Mouse (Mus musculus): ENCODE measurements around the gene Yeats2. TPM values are rescaled to one million over a fixed set of nuclear protein-coding genes. Genes with fewer than 3 reads are reported as not detected.

The Yeats2 gene
- polyA plus RNA-seq, 1 experiment from 2014 or later = 19.6 TPM

DNA sequence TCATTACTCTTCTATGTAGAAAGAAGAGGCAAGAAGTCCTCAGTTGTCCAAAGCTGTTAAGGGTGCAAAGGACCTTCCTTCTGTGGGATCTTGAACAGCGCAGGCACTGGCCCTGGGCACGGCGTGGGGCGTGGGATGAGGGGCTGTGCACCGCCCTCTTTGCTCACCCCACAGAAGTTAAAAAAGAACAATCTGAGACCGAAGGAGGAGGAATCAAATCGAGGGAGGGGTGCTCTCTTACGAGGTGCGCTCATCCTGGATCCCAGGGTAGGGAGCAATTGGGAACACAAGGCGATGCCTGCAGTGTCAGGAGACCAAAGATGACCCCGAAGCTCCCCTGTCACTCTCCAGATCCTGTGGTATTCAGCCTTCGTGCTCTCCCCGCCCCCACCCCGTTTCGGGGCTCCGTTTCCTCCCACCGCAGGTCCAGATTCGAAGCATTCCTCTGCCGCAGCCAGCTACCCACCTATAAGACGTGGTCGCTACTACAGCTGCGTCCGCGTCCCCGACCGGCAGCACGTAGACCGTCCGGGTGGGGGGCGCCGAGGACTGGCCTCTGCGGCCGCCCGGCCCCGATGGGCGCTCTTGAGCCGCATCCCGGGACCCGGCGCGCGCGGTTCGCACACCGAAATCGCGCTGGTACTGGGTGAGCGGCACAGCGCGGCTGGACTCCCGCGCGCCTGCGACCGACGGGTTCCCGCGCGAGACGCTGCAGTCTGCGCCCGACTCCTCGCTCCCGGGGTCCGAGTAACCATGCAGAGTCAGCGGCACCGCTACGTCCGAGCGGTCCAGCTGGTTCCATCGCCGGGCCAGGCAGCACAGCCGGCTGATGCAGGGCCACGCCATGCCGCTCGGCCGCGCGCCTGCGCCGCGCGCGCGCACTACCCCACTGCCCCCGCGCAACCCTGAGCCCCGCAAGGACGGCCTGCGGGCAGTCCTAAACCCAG lies 99.9 kb downstream of the Yeats2 start, which contains the start of gene Map6d1:
TSS of gene Map6d1 (minus strand) at position 891 of the 947 bp plus-strand sequence.
- H3K36me3 ChIP-seq = peaks cover 10% of the 10 kb centered on the region; the same call in 1 of the 2 replicates
- peak; percentile 47; the same call in 1 of the 2 replicates for ATAC-seq (ENCODE audit: extremely low read depth, insufficient number of reproducible peaks, low FRiP score, low TSS enrichment)
- H3K4me2 ChIP-seq = peak within 1 kb of the TSS; percentile 89
- H3K27me3 ChIP-seq (replicated peaks) = peaks cover 26% of the 10 kb centered on the region; the same call in 1 of the 2 replicates
- H3K27ac ChIP-seq (replicated peaks) = no peak within 1 kb of the TSS
- H3K9ac ChIP-seq = peak within 1 kb of the TSS; percentile 83
- 1% methylated on average over 90 of the region's 90 CpGs for WGBS
- peak within 1 kb of the TSS; percentile 82 for H3K4me3 ChIP-seq
- H3K4me1 ChIP-seq = peaks cover 9% of the 10 kb centered on the region
- H3K9me3 ChIP-seq = no peaks in the 10 kb centered on the region

DNA sequence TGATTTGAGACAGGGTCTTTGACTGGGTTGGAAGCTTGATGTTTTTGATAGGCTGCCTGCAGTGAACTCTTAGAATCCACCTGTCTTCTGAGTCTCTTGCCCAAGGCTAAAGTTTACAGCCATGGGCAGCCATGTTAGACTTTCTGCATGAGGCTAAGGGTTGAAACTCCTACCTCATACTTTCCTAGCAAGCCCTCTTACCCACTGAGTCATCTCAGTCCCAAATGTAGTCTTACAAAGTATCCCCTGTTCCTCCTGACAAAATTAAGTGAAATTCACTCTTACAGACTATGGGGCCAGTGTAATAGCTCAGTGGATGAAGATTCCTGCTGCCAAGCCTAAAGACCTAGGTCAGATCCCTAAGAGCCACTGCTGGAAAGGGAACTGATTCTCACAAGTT lies 106.2 kb downstream of the Yeats2 start:
- Histone ChIP-seq H3K4me2 (no peak overlapping the region), H3K9me3 (no peaks in the 10 kb centered on the region), H3K9ac (no peak overlapping the region), H3K4me1 (no peaks in the 10 kb centered on the region), H3K27me3 (replicated peaks) (peaks cover 3% of the 10 kb centered on the region; the same call in 1 of the 2 replicates), H3K27ac (replicated peaks) (no peak overlapping the region), H3K36me3 (no peaks in the 10 kb centered on the region), H3K4me3 (no peak overlapping the region)
- ATAC-seq (ENCODE audit: extremely low read depth, insufficient number of reproducible peaks, low FRiP score, low TSS enrichment) = no peak

DNA sequence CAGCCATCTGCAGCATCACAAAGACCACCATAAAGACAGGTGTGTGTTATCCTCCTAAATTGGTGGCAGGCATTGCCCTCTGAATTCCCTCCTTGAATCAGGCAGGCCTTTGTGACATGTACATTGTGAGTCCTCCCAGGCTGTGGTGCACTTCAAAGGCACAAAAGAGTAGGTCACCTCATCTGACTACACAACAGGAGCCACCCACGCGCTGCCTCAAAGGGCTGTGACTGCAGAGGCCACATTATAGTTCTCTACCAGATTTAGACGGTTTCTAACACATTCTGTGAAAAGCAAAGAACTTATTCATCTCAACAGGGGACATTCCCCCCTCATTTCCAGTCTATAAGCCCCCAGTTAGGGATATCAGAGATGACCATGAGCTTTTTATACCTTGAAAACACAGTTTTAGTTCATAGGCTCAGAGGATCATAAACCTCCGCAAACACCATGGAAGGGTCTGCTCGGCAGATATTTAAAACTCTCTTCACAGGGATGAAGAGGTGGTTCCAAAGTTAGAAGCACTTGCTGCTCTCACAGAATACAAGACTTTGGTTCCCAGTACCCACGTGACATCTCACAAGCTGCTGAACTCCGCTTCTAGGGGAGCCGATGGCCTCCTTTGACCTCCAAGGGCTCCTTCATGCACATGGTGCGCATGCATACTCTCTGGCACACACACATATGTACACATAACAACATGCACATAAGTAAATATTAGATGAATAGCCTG lies 107.7 kb downstream of the Yeats2 start:
- Histone ChIP-seq H3K9me3 (no peaks in the 10 kb centered on the region), H3K4me2 (no peak overlapping the region), H3K9ac (no peak overlapping the region), H3K4me3 (no peak overlapping the region), H3K4me1 (no peaks in the 10 kb centered on the region), H3K36me3 (no peaks in the 10 kb centered on the region), H3K27me3 (replicated peaks) (no peaks in the 10 kb centered on the region), H3K27ac (replicated peaks) (no peak overlapping the region)
- no peak for ATAC-seq (ENCODE audit: extremely low read depth, insufficient number of reproducible peaks, low FRiP score, low TSS enrichment)
- WGBS = 73% methylated on average over 9 of the region's 9 CpGs

DNA sequence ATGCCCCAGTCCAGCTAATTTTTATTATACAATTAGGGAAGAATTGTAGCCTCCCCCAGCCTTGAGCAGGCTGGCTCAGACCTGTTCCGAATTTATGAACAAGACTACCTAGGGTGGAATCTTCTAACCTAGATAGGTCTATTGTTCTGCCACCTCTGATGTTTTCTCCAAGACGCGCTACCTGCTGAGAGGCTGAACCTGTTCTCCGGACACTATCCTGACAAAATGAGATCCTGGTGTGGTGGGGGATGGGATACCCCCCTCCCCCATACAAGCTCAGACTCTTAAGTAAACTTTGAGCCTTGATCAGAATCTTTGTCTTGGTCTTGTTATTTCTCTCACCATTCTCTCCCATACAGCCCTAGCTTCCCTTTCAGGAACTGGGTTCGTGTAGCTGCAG lies 117.1 kb downstream of the Yeats2 start:
- no peak overlapping the region for H3K4me3 ChIP-seq
- H3K36me3 ChIP-seq = no peaks in the 10 kb centered on the region
- no peaks in the 10 kb centered on the region for H3K27me3 ChIP-seq (replicated peaks)
- ATAC-seq (ENCODE audit: extremely low read depth, insufficient number of reproducible peaks, low FRiP score, low TSS enrichment) = no peak
- H3K4me1 ChIP-seq = no peaks in the 10 kb centered on the region
- no peak overlapping the region for H3K9ac ChIP-seq
- H3K27ac ChIP-seq (replicated peaks) = no peak overlapping the region
- H3K4me2 ChIP-seq = no peak overlapping the region
- WGBS = 75% methylated on average over 5 of the region's 5 CpGs
- no peaks in the 10 kb centered on the region for H3K9me3 ChIP-seq

DNA sequence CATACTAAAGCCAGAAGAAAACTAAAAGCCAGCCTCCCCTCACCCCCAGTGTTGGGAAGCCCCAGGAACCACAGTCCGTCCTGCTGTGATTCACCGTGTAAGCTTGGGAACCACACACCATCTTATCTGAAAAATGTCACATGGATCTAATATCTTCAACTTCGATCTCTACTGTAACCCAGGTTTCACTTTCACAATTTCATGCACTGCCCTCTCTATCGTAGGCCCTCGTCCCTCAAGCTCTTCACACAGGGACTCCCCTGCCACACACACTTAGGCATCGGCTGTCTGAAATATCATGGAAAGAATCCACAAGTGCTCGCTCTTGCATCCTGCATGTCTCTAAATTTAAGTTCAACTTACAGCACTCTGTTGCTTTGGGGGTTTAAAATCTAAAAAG lies 124.2 kb downstream of the Yeats2 start:
- ATAC-seq (ENCODE audit: extremely low read depth, insufficient number of reproducible peaks, low FRiP score, low TSS enrichment) = no peak
- no peaks in the 10 kb centered on the region; the same call in 1 of the 2 replicates for H3K27me3 ChIP-seq (replicated peaks)
- H3K36me3 ChIP-seq = no peaks in the 10 kb centered on the region
- H3K27ac ChIP-seq (replicated peaks) = 0 out of 2 replicates have a peak overlapping the region, but pooled peaks have one; percentile 20
- 0 out of 2 replicates have a peak overlapping the region, but pooled peaks have one; percentile 11 for H3K4me2 ChIP-seq
- H3K9ac ChIP-seq = no peak overlapping the region
- H3K9me3 ChIP-seq = no peaks in the 10 kb centered on the region
- H3K4me1 ChIP-seq = 0 out of 2 replicates have a peak, but pooled peaks cover 5% of the 10 kb centered on the region
- no peak overlapping the region for H3K4me3 ChIP-seq
- WGBS = 57% methylated on average over 7 of the region's 7 CpGs

DNA sequence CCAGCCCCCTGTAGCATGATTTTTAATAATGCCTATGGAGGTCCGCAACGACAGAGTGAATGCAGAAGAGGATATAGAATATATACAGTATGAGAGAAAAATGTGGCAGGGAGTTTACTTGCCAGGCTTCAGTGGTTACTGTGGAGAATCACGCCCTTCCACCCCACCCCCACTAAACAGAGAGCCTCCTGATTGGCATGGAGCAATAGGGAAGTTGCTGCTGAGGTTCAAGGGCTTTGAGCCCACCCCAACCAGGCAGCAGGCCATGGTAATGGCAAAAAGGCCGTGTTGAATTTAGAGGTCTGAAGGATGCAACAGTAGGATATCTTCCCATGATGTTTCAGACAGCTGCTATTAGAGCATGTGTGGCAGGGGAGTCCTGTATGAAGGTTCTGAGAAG lies 130.5 kb downstream of the Yeats2 start:
- no peaks in the 10 kb centered on the region; the same call in 1 of the 2 replicates for H3K27me3 ChIP-seq (replicated peaks)
- no peak overlapping the region for H3K4me2 ChIP-seq
- H3K36me3 ChIP-seq = no peaks in the 10 kb centered on the region
- peaks cover 16% of the 10 kb centered on the region for H3K4me1 ChIP-seq
- H3K9ac ChIP-seq = no peak overlapping the region
- H3K27ac ChIP-seq (replicated peaks) = no peak overlapping the region
- ATAC-seq (ENCODE audit: extremely low read depth, insufficient number of reproducible peaks, low FRiP score, low TSS enrichment) = no peak
- H3K4me3 ChIP-seq = no peak overlapping the region
- WGBS = 75% methylated on average over 4 of the region's 4 CpGs
- no peaks in the 10 kb centered on the region for H3K9me3 ChIP-seq

DNA sequence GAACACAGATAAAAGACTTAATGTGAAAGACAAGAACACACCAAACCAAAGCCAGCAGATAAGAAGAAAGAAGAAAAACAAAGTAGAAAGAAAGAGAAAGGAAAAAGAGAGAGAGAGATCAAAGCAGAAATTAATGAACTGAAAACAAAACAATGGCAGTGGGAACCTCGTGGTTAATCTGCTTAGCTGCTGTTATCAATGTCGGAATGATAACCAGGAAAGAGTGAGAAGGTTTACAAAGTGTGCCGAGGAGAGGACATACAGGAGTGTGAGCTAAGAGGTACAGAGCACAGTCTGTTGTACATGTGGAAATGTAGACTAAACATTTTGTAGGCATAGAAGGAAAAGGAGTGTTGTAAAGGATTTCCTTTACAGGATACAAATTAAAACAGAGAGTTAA lies 132.1 kb downstream of the Yeats2 start:
- ATAC-seq (ENCODE audit: extremely low read depth, insufficient number of reproducible peaks, low FRiP score, low TSS enrichment) = no peak
- no peak overlapping the region for H3K4me3 ChIP-seq
- peaks cover 16% of the 10 kb centered on the region for H3K4me1 ChIP-seq
- H3K9me3 ChIP-seq = no peaks in the 10 kb centered on the region
- no peaks in the 10 kb centered on the region; the same call in 1 of the 2 replicates for H3K27me3 ChIP-seq (replicated peaks)
- H3K9ac ChIP-seq = no peak overlapping the region
- peaks cover 3% of the 10 kb centered on the region for H3K36me3 ChIP-seq
- 7% methylated on average over 3 of the region's 3 CpGs for WGBS
- H3K4me2 ChIP-seq = 0 out of 2 replicates have a peak overlapping the region, but pooled peaks have one; percentile 24
- H3K27ac ChIP-seq (replicated peaks) = no peak overlapping the region

DNA sequence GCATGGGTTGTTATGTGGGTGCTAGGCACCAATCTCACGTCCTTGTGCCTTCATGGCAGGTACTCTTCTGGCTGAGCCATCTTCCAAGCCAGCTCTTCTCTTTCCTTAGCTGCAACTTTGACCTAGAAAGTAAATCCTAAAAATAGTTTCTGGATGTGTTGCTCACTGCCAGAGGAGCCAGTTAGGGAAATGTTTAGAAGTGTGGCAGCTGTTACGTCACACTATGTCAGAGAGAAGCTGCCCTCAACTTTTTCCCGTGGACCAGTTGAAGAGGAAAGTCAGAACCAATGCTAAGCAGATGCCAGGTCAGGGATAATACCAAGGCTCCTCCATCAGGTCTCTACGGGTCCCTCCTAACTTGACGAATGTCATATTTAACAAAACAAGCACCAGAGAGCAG lies 138.5 kb downstream of the Yeats2 start:
- no peak for ATAC-seq (ENCODE audit: extremely low read depth, insufficient number of reproducible peaks, low FRiP score, low TSS enrichment)
- 77% methylated on average over 5 of the region's 5 CpGs for WGBS
- H3K4me3 ChIP-seq = no peak overlapping the region
- H3K4me1 ChIP-seq = peaks cover 10% of the 10 kb centered on the region
- no peaks in the 10 kb centered on the region for H3K27me3 ChIP-seq (replicated peaks)
- H3K9ac ChIP-seq = no peak overlapping the region
- H3K9me3 ChIP-seq = no peaks in the 10 kb centered on the region
- peaks cover 66% of the 10 kb centered on the region for H3K36me3 ChIP-seq
- H3K4me2 ChIP-seq = no peak overlapping the region
- H3K27ac ChIP-seq (replicated peaks) = no peak overlapping the region

DNA sequence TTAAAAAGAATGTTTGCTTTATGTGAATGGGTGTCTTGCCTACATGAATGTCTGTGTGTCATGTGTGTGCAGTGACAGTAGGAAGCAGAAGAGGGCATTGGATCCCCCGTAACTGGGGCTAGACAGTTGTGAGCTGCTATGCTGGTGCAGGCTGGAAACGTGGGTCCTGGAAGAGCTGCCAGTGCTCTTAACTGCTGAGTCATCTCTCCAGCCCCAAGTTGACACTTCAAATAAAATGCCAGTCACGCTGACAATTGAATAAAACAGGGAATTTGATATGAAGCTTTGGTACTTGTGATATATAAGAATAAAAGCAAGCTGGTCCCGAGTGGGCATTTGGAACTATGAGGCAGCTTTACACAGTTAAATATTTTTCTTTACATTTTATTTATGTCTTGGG lies 139.4 kb downstream of the Yeats2 start:
- Histone ChIP-seq H3K36me3 (peaks cover 74% of the 10 kb centered on the region), H3K9ac (no peak overlapping the region), H3K4me2 (no peak overlapping the region), H3K27me3 (replicated peaks) (no peaks in the 10 kb centered on the region), H3K4me3 (no peak overlapping the region), H3K27ac (replicated peaks) (no peak overlapping the region), H3K9me3 (no peaks in the 10 kb centered on the region), H3K4me1 (peaks cover 10% of the 10 kb centered on the region)
- no peak for ATAC-seq (ENCODE audit: extremely low read depth, insufficient number of reproducible peaks, low FRiP score, low TSS enrichment)
- 73% methylated on average over 4 of the region's 4 CpGs for WGBS
